Comparison of ENCODE assay signal across 21 mouse cellular contexts in the genomic region with DNA sequence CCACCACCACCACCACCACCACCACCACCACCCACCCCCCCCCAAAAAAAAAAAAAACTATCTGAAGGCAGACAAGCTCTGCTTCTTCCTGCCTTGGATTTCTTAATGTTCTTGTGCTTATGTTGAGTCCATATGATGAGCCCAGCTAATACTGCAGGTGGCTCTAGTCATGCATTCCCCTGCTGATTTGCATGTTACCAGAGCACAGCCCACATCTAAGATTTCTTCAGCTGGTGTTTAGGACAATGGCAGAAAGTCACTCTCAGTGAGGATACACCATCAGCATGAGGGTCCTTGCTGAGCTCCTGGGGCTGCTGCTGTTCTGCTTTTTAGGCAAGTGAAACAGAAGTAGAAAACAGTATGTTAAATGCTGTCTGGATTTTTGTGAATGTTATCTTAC.
"Had no signal": no experiment of that assay in that cellular context is flagged by ENCODE, and none has a peak within 500 bp of the region (broad histone marks: within the 10 kb centered on the region; RNA-seq: fewer than 3 reads in every experiment).

No protein-coding gene starts in this region.

- H3K27ac ChIP-seq: intestine, embryonic 15.5 days; kidney, postnatal 0 days; layer of hippocampus, adult 2 months; limb, embryonic 10.5 days; limb, embryonic 13.5 days; liver, embryonic 13.5 days; lung, embryonic 15.5 days; stomach, postnatal 0 days had no signal

- H3K4me3 ChIP-seq: intestine, embryonic 15.5 days; layer of hippocampus, adult 2 months; limb, embryonic 10.5 days; limb, embryonic 13.5 days; liver, embryonic 13.5 days; lung, embryonic 15.5 days had no signal

- H3K9me3 ChIP-seq: intestine, embryonic 15.5 days; limb, embryonic 10.5 days; limb, embryonic 13.5 days; liver, embryonic 13.5 days; lung, embryonic 15.5 days had no signal

- H3K36me3 ChIP-seq: intestine, embryonic 15.5 days; limb, embryonic 10.5 days; limb, embryonic 13.5 days; liver, embryonic 13.5 days; lung, embryonic 15.5 days had no signal

- H3K4me2 ChIP-seq: intestine, embryonic 15.5 days; limb, embryonic 13.5 days; liver, embryonic 13.5 days; lung, embryonic 15.5 days; midbrain, embryonic 11.5 days had no signal

- H3K4me1 ChIP-seq: intestine, embryonic 15.5 days; limb, embryonic 10.5 days; limb, embryonic 13.5 days; liver, embryonic 13.5 days; lung, embryonic 15.5 days had no signal

- DNase-seq: kidney, adult 2 months; kidney, postnatal 25 days; layer of hippocampus, adult 9-11 months; liver; liver, embryonic 13.5 days; lung, postnatal 10 days; lung, postnatal 4 days; midbrain, embryonic 14.5 days; retina, postnatal 1 day; right cerebral cortex, postnatal 25 days; thymus, adult 2 months; thymus, postnatal 14 days; thymus, postnatal 4 days had no signal

- H3K27me3 ChIP-seq: intestine, embryonic 15.5 days; limb, embryonic 13.5 days; liver, embryonic 13.5 days; lung, embryonic 15.5 days had no signal

- H3K9ac ChIP-seq: intestine, embryonic 15.5 days; limb, embryonic 13.5 days; liver, embryonic 13.5 days; lung, embryonic 15.5 days had no signal
